Mouse (Mus musculus) c-Kit-negative CD71-positive TER-119-positive erythroid progenitor cells, embryonic 14.5 days (primary cell): ENCODE measurements around the gene Vps13d.

Source experiments
- DNase-seq: peaks from one replicate; pipeline ENCODE4 v3.0.0-alpha.2; 2013; ENCODE audit warnings: low read depth, low spot score

Vps13d gene

DNA sequence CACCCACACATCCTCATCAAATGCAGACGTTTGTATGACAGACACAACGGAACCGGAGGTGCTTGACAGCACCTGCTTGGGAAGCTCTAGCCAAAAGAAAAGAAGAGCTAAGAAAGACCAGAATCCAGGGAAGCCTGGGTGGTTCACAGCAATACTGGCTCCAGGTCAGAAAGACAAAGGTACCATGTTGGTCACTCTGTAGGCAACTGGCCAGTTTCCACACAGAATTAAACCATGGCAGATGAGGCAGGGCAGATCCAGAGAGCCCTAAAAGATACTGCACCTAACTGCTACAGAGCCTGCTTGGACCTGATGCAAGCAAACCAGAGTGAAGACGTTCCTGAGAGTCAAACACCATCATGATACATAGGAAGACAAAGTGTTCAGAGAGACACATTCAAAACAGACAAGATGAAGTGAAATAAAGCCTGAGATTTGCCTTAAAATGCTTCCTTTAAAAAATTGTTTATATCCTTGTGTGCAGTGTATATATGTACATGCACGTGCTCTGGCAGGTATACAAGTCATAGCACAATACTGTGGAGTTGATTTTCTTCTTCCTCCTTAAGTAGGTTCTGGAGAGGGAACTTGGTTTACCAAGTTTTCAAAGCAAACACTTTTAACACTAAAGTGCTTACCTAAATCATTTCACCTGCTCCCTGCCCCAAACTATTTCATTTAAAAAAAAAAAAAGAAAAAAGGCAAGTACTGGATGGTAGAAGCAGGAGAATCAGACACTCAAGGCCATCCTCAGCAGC, 44.3 kb downstream of the Vps13d start:
- DNase-seq = no peak

- no peak for DNase-seq
These were observed 47.5 kb downstream of the Vps13d start for GRCm38 (mm10) chr4:145147006-145147961.

DNA sequence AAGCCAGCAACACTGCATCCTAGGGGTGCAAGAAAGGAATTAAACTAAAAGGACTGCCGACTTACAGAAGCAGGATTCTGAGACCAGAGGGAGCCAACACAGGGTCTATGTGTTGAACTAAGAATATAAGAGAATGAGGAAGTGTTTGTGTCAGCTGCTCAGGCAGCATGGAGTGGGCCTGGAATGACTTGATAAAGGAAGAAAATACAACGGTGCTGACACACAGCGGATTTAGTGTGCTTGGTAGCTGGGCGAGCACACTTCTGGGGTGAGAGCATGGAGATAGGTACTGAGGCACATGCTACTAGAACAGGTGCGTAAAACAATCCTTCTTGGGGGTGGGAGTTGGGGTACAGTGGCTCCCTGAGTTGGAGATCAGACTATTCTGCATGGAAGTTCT, 51.3 kb downstream of the Vps13d start:
- no peak for DNase-seq

DNA sequence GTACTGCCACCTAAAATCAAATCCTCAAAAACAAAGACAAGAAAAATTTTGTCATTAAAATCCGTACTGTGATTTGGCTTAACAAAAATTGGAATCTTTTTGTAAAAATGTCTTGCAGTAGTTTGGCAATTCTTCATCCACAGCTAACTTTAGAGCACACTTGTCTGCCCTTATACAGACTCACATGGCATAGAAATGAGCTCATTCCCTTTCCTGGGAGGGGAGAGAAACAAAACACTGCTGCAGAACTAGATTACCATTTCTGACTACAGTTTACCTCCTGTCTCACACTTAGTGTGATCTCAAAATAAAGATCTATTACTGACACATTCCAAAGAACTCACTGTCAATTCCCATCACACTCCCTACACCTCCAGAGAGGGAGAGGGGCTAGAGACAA, 58.1 kb downstream of the Vps13d start:
- DNase-seq = no peak

DNA sequence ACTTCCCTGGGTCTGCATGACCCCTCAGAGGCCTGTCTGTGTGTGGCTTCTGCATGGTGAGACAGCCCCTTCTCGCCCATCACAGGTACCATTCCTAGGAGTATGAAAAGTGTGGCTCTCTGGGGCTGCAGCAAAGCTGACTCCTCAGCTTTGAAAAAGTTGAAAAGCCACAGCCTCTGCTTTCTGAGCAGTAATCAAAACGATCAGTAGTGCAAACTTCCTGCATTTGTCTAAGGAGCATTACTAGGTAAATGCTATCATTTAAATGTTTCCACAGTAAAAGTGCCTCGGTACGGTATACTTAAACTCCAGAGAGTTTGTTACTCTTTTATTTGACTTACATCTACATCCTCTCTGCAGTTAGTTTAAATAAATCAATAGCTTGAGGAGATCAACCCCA, 59.3 kb downstream of the Vps13d start:
- DNase-seq = no peak

GRCm38 (mm10) chr4:145130772-145131171, 64.0 kb downstream of the Vps13d start:
- no peak for DNase-seq

DNA sequence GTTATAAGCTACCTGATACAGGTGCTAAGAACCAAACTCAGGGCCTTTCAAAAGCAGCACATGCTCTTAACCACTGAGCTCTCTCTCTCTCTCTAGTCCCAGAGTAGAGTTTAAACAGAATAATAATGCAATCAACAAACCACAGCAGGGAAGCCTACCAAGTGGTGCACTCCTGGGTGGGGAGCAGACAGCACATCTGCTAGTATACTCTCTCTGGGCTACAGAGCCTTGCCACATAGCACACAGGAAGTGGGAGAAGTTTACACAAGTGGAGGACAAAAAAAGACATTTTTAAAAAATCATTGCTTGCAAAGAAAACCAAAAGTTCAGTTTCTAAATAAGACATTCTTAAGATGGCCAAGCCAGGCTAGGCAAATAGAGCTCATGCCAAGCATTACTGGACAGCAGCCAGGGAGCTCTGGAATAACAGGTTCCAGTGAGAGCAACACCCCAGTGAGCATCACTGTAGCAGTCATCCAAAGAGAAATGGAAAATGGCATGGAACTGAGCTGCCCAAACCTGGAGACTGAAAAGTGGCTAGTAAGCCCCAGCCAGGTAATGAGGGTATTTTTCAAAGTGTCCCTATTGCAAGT, 64.8 kb downstream of the Vps13d start:
- no peak for DNase-seq

DNA sequence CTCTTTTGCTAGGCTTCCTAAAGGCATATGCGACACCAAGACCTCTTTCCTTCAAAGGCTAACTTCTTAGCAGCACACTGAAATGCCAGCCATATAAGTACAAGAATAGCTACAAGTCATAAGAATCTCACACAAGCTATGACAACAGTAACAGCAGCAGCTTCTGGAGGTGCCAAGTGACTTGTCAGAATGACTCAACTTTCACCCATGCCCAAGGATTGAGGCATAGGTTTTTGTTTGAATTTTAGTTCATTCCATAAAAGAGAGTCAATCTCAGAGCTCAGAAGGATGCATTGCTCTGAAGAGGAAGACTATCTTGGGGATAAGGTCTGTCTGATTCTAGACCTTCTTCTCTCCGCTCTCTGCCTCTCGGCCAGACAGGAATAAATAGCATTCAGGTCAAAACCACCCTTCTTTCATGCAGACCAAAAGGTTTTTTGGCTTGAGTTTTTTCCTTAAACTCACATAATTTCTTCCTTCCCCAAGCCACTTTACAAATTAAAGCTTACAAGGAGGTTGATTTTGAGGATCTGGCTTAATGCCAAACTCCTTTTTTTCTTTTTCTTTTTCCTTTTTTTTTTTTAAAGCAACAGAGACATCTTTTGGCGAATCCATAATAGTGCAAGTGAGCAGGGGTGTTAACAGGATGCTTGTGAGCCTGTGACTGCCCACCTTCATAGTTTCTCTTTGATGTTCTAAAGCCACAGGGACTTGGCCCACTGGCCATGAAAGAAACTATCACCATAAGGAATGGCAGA, 69.2 kb downstream of the Vps13d start:
- no peak for DNase-seq

- DNase-seq = no peak
These were observed 70.4 kb downstream of the Vps13d start for GRCm38 (mm10) chr4:145124419-145124818.

- DNase-seq = no peak
These were observed 83.2 kb downstream of the Vps13d start for GRCm38 (mm10) chr4:145111641-145112040.

GRCm38 (mm10) chr4:145110736-145111135, 84.1 kb downstream of the Vps13d start:
- no peak for DNase-seq

DNA sequence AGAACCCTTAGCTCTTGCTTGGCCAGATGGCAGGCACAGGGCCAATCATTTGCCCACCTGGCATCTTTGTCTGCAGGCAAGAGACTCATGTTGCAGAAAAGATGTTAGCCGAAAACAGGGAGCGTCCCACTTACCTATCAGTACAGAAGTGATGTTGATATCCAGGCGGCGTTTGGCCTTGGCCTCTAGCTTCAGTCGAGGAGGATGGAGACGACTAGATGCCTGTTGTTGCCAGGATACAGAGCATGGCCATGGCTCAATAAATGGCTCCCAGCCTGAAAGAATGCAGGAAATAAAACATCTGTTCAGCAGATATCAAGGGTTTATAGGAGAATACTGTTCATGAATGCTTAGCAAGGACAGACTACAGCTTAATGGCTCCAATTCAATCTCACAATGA, 88.0 kb downstream of the Vps13d start:
- DNase-seq = no peak

DNA sequence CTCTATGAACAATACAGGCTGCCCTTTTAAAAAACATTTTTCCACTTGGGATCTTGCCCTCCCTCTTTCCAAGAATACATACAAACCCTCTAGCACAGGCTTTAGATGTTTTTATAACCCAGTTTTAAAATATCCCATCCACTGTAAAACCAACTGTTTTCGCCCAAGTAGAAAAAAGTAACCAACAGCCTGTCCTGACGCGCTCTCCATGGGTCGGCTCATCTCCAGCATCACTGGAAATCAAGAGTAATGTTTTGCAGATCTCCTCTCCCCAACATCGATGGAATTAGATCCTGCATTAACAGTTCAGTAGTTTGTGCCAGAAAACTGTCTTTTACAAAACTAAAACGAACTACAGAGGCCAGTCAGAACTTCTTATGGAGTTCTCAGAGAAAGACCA, 89.5 kb downstream of the Vps13d start:
- DNase-seq = no peak

DNA sequence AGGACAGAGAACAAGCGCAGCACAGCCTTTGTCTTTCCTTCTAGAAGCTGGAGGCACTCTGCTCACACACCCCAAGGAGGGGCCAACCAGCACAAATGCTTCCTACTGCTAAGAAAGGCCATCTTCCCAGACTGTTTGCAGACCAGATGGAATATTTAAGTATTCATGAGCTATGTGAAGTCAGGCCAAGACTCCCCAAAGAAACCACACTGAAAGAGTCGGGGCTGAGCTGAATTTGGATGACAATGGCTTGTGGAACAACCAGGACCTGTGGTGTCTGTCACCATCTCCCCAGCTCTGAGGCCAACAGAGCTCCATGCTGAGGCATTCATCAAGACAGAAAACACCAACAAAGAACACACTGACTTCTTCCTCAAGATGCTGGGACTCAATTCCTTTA, 89.9 kb downstream of the Vps13d start:
- no peak for DNase-seq

DNA sequence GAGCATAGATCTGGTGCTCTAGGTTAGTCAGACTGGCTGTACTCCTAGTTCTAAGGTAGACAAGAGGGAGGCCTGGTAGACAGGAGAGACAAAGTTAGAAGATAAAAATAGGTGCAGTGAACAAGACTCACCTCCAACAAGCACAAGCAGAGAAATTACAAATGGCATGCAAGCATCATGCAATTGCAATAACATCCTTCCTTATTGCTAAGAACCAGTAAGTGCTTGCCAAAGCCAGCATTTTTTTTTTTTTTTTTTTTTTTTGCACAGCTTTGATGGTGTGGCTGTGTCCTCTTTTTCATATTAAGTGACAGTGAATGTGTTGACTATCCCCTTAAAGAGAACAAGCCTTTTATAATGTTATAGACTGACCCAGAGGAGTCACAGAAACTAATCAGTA, 91.2 kb downstream of the Vps13d start:
- DNase-seq = no peak

GRCm38 (mm10) chr4:145101823-145102718, 92.7 kb downstream of the Vps13d start:
- DNase-seq = no peak

DNA sequence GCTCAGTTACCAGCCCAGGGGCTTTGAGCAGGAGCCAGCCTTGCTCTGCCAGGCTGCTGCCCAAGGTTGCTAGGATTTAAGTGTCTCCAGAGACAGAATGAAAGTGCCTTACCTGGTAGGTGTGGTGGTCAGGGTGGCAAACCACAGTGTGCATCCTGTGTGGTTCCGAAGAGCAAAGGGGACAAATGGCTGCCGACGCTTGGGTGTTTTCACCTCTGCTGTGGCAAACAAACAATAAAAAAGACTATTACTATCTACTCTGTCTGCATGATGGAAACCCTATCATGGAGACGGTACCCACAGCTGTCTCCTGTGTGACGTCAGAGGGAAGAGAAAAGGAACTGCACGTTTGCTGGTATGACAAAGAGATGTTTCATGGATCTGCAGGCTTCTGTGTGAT, 95.0 kb downstream of the Vps13d start:
- no peak for DNase-seq

GRCm38 (mm10) chr4:145099344-145099743, 95.5 kb downstream of the Vps13d start:
- no peak for DNase-seq

DNA sequence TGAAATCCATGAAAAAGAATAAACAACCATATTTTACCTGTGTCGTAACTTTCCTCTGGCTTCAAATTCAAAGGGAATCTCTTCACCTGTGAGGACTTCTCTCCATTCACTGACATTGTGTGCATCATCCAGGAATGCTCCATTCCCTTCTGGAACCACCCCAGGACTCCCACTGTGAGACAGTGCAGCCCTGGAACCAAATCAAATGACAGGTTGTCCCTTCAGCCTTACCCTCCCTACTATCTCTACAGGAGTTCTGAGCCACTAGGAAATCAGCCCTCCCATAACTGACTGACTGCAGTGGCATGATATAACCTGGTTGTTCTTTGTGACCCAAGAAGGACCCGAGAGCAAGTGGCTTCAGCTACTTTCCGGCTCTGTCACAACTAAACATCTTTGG, 96.8 kb downstream of the Vps13d start:
- no peak for DNase-seq

DNA sequence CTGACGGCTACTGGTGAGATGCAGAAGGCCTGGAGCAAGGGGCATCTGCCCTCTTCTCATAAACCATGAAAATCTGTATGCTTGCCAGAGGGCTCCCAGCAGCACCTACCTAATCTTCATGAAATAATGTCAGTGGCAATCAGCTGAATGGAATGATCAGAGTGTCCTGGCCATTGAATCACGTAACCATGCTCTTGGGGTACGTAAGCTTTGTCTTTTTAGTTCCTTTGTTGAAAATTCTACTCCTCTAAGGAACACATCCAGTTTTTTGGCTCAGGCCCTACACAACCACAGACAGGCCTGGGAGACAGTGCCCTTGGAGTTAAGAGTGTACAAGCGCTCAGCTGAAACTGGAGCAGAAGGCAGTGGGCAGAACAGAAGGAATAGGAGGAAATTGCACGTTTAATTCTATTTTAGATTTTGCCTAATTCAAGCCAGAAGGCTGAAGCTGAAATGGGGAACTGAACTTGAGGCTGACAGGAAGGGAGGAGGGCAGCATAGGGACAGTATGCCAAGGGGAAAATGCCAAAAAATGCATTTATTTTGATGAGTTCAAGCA, 98.2 kb downstream of the Vps13d start:
- no peak for DNase-seq
